Mouse (Mus musculus): Measurements from ENCODE around the gene Tgm7.
"Not testable (repeated sequence)": the region's sequence is repeated elsewhere in the genome, so short reads cannot be mapped to it uniquely, and the experiment has no call there.

The Tgm7 gene

DNA sequence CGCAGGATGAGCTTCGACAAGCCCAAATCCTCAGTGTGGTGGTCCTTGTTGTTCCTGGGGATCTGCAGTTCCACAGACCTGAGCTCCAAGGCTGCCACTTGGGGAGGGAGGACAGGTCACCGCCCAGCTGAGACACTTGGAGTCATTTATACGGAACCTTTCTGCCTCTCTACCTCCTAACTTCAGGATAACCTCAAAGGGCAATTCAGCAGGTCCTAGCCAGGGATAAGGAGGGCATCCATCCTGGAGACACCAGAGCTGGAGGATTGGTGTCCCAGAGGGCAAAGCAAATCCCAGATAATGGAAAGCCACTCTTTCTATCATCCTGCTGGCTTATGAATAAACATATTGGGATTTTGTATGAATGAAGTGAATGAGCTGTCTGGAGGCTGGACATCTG is at the start of gene Tgm7:
Tgm7 (minus strand) TSS at position 101 of the 400 bp plus-strand sequence.
- no peak for DNase-seq

DNA sequence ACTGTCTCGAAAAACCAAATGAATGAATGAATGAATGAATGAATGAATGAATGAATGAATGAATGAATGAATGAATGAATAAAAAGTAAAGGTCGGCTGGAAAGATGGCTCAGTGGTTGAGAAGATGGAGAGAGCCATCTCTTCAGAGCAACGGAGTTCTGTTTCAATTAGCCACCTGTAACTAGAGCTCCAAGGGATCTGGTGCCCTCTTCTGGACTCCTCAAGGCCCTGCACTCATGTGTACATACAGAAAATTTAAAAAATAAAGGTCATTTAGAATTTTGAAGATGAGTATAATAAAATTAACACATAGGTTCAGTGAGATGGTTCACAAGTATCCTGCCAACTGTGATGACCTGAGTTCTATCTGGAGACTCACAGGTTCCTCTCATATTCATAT is 43.5 kb upstream of the Tgm7 start:
- no peak for DNase-seq

DNA sequence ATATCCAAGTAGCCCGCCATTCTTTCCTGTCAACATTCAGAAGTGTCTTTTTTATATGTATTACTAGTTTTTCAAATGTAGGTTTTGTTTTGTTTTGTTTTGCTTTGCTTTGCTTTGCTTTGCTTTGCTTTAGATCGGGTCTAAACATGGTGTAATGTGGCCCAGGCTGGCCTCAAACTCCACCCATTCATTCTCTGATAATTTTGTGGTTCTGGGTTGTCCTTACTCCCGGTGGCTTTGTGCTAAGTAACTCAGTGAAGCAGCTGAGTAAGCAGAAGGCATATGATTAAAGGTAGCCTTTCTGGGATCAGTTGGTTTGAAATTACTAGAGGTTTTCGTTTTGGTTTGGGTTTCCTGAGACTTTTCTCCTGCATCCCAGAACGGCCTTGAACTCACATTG is 40.1 kb upstream of the Tgm7 start:
- no peak for DNase-seq

DNA sequence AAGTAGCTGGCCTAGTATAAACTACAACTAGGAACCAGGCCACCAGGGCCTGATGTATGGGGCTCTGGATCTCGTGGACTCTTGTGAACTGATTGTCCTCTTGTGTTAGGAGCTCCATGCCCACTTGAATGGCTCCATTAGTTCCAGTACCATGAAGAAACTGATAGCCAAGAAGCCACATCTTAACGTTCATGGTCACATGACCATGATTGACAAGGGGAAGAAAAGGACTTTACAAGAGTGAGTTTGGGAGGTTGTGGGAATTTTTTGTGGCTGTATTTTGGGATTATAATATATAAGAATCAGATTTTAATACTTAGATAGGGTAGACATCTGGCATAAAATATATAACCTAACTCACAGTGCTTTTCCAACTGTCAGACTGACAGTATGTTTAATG is 32.8 kb upstream of the Tgm7 start:
- DNase-seq = no peak

DNA sequence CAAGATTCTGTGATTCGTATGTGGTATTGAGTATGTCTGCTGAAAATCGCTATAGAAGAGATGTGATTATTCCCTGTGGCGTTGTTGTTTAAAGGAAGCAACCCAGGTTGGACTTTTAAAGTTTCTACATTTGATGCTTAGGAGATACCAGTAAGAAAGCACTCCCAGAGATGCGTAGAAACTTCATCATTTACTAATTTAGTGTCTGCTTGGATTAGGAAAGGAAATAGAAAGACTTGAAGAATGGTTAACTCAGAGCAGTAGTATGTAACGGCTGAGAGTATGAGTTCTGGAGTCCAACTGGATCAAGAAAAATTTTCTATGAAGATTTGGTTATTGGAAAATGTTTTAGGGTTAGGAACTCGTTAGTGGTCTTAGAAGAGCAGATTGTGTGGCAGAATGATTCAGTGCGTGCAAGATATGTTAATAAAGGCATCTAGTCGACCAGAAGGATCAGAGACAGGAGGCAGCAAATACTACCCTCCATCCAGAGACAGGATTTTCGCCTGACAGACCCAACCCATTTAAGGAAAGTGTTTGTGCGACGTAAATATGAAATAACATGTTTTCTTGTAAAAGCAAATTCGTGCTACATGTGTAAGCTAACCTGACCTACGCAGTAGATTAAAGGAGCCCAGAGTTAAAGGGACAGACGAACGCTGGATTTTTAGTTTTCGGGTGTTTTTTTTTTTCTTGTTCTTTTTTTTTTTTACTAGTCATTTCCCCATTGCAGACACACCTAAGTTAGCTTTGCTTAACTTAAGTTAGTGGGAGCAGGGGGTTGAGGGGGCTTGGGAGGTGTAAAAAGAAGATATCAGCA is 31.8 kb upstream of the Tgm7 start:
- DNase-seq = no peak

DNA sequence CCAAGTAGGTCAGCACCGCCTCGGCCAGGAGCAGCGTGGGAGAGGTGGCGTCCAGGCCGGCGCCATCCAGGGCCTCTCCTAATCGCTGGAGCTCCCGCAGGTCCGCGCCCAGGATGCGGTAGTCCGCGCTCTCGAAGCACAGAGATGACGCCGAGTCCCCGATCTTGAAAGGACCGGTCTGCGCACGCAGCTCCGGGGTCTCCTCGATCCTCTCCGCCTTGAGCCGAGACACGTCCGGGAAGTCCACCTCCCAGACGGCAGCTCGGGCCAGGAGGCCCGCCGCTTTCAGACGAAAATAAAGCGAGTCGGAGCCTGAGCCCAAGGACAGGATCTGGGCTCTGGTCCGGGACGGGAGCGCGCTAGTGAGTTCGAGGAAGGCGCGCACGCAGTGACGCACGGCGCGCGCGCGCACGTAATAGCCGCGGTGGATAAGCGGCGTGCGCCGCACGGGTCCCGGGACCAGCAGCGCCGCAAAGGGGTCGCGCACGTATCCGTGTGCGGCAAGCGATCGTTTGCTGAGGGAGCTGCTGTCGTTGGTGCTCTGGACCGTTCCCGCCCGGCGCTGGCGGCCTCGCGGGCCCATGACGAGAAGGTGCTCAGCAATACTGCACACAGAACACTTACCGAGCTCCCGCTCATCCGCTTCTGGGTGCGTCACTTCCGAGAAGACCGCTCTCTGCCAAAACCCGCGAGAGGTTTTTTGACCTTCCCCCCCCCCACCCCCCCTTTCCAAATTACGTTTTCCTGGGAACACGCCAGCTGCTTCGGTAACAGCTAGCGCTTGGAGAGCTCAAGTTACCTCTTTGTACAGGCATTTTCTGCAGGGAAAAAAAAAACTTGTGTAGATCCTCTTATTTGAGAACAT is 30.7 kb upstream of the Tgm7 start, which contains the start of the genes Adal and Lcmt2:
Adal (plus strand) TSS at position 411 of the 865 bp plus-strand sequence.
Lcmt2 (minus strand) TSS at position 636 of the 865 bp plus-strand sequence.
- DNase-seq = peak; percentile 90 to 95

DNA sequence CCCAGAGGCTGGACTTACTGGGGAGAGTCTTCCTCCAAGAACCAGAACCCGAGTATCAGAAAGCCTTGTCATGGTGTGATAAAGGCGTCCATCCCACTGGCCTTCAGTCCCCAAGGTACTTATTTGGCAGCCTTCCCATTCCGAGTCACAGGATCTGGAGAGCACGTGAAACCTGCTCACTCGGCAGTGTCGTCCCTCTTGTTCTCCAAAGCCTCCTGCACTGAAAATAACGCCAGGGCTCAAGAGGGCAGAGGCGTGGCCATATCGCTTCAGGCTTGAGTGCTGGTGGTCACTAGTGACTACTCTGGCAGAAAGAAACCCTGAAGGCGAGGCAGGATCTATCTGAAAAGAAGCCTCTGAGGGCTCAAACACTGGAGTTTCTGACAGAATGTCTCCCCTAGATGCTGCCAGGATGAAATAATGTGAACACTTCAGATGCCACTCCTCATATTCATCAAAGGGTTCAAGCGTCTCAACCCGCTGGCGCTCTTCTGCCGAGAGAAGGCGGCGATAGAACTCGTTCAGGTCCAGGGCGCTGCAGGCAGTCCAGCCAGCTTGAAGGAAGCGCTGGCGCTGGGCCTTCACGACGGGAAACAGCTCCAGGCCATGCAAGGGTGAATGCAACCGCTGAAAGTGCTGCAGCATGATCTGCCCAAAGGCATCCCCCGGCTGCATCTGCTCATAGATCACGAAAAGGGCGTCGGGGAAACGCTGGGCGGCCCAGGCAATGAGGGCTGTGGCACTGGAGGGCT is 29.8 kb upstream of the Tgm7 start:
- peak; percentile 50 to 75 for DNase-seq

DNA sequence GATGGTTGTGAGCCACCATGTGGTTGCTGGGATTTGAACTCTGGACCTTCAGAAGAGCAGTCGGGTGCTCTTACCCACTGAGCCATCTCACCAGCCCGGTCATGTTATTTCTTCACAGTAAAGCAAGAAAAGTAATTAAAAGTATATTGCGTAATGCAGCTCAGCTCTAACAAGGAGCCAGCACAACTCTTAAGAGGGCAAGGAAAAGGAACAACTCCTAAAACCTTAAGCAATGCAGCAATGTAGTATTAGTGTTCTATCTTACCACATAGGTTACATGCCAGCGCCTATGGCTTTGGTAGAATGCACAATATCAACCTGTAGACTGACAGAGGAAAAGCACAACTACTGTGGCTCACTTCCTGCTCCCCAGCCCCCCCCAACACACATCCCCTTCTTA is 27.8 kb upstream of the Tgm7 start:
- no peak for DNase-seq

DNA sequence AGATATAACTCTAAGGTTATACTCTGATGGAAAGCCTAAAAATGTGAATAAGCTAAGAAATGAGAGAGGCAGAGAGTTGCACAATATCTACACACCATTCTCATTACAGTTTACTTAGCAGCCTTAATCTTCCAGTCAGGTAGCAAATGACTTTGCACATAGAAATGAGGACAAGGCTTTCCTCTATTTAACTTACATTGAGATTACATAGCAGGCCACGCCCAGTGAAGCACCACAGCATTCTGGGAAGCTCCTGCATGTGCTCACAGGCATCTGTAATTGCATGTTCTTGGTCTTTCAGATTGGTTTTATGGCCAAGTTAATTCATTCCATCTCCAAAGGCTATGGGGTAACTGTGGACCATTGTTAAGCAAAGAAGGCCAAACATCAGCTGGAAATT is 23.2 kb upstream of the Tgm7 start:
- no peak for DNase-seq

DNA sequence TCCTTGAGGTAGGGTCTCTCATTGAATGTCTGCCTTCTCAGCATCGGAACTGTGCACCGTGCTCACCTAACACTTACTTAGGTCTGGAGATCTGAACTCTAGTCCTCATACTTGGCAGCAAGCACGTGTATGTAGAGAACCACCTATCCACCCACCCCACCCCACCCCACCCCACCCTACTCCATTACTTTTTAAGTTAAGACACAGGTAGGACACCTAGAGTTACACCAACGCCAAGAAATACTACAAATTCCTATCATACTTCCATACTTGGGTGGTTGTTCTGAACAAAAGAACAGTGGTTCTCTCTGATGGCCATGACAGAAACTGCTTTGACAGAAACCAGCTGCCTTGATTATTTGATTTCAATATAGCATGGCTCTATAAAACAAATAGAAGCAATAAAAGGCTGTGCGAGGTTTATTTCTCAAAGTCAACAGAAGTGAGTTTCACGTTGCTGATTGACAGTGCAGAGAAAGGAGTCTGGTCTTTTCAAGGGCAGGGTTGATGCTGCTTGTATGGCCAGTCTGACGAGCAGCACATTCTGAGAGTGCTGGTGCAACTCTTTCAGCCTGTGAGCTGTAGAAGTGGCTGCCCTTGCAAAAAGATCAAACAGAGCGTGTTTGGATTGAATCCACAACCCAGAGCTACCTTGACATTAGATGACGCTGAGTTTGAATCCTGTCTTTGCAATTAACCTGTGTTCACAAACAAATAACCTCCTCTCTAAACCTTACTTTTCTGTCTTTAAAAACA is 19.4 kb upstream of the Tgm7 start:
- no peak for DNase-seq

DNA sequence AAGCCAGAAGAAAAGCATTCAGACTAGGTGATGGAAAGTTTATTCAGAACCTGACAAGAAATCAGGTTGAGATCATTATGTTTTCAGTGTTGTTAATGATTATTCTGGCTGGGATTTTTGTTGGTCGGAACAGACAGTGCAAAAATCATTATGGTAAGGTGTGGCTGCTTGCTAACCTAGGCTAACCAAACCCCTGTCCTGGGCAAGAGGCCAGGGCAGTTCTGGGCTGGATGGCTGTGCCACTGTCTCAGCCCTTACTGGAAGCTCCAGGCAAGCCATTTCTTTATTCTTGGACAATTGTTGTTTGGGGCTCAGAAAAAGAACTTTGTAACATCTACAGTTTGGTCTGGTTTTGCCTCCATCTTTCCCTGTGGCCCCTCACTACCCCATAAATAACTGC is 17.9 kb upstream of the Tgm7 start:
- DNase-seq = no peak

DNA sequence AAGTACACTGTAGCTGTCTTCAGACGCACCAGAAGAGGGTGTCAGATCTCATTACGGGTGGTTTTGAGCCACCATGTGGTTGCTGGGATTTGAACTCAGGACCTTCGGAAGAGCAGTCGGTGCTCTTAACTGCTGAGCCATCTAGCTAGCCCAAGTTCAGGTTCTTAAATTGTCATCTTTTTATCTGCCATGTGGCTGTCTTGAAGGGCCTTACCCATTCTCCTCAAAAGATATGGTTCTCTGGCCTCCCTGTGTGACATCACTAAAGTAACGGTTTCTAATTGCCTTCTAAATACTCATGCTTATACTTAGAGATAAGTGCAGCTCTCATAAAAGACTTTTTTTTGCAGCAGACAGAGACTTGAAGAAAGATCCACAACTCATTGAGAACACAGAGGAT is 16.7 kb upstream of the Tgm7 start:
- not testable (repeated sequence) for DNase-seq

DNA sequence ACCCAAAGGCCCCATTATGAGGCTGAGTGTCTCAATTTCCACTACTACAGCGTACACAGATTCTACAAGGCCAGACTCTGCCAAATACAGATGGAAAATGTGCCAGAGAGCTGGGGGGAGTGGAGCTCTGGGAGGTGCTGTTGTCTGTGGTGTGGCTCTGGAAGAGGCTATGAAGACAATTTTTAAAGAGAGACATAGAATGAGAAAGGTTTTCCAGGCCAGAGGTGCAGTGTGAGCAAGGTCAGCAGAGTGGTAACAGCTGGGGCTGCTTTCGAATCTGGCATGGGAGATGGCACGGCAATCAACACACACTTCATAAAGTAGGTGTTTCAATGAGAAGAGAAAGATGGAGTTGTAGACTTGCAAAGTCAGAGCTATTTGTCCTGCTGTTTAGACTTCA is 9.7 kb upstream of the Tgm7 start:
- no peak for DNase-seq

DNA sequence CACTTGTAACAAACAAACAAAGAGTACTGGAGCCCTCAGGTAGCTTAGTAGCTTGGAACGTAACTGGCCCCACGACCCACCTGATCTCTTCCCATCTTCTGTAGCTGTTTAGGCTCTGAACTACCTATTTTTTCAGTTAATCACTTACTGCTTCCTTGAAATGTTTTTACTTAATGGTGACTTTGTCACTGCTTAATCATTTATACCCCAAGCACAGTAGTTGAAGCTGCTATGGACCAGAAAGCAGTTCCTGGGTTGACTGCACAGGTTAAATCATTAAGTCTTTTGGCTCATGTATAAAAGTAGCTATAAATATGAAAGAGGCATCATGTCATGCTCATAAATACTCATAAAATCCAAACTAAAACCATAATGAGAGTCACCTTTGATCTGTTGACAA is 5.8 kb upstream of the Tgm7 start:
- no peak for DNase-seq

DNA sequence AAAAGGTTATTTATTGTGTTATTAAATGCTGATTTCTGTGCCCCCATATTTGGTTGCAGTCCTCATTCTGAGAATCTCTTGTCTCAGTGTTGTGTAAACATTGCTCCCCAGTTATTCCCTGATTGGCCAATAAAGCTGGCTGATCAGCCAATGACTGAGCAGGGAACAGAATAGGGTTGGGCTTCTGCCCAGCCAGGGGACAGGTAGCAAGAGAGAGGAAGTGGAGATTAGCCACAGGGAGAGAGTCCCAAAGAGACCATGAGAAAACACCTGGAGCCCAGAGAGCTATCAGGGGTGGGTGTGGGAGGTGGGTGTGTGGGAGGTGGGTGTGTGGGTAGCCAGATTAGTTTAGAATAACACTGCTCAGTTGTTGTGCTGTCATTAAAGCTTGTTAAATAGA is 3.7 kb downstream of the Tgm7 start:
- DNase-seq = no peak

DNA sequence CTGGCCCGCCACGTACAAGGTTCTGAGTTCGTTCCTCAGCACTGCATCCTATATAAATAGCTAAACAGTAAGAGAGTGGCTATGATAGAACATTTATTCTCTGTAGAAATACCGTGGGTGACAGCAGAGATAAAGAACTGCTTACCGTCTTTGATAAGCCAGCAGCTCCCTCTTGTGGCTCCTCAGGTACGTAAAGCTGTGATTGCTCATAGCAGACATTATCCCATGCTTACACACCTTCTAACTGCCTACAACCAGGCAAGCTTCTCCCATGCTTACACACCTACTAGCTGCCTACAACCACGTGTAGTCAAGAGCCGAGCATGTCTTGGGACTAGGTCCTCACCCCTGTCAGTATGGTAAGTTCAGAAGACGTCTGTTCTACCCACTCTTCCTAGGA is 7.5 kb downstream of the Tgm7 start:
- peak; percentile 83 to 86 for DNase-seq

DNA sequence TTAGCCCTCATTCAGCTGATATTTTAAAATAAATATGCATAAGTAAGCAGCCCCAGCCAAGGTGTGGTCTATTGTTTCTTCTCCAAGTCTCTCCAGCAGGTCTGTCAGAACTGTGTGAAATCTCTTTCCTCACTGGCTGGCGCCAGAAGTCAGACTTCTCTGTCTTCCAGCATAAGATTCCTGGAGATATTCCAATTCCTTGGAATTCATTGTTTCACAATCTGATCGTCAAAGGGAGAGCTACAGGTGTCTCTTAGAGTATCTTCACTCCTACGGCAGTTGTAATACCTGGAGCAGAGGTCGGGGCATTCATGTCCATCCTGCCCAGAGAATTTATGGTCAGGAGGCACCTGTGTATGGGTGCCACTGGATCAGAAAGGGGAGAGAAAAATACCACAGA is 19.8 kb downstream of the Tgm7 start:
- DNase-seq = no peak

DNA sequence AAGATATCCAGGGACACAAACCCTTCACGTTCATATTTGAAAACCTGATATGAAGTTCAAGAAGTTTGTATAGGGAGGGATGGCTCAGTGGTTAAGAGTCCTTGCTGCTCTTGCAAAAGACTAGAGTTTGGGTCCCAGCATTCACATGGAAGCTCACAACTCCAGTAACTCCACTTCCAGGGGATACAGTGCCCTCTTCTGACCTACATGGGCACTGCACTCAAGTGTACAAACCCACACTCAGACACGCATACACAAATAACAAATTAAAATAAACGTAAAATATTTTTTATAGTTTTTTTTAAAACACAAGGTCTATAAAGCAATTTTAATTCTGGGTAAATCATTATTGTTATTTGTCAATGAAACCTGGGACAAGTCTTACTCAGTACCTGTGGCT is 21.1 kb downstream of the Tgm7 start:
- DNase-seq = no peak

DNA sequence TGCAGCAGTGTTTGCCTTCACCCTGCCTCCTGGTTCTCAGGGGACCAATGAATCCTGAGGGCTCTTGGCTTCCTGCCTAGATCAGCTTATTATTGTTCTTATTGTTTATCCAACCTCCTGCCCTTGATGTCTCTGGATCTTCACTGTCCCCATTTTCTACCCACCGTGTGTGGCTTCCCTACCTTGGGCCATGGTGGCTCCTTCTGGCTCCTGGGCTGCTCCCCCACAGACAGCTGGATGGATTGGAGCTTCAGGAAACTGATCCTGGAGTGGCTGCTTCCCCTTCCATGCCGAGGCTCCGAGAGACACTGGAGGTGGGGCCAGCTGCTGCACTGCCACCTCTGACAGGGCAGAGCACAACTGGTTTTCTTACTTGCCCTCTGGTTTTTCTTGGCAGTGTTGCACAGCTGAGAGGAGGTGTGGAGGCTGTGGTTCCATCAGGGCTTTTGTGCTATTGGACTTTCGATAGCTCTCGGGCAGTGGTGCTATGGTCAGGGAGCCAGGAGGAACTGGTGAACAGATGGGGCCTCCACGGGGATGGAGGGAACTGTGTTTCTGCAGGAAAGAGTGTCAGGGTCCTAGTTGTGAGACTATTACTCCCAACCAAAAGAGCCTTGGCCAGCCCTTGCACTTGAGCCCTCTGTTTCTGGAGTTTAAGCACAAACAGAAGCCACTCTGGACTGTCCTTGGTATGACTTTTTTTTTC is 24.0 kb downstream of the Tgm7 start, which contains the start of gene Tgm5:
Tgm5 (minus strand) TSS at position 362 of the 706 bp plus-strand sequence.
- peak; percentile 22 to 38 for DNase-seq

DNA sequence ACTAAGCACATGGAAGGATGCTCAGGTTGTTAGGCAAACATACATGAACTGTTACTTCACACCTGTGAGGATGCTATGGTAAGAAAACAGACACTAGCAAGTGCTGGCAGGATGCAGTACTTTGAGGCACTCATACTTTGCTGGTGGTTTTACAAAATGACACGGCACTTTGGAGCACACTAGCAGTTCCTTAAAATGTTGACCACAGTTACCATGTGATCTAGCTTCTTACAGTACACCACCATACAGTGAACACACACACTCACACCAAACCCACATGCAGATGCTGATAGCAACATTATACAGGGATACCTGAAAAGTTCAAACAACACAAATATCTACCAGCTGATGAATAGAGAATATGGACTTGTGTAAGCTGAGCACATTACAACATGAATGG is 27.0 kb downstream of the Tgm7 start:
- no peak for DNase-seq

DNA sequence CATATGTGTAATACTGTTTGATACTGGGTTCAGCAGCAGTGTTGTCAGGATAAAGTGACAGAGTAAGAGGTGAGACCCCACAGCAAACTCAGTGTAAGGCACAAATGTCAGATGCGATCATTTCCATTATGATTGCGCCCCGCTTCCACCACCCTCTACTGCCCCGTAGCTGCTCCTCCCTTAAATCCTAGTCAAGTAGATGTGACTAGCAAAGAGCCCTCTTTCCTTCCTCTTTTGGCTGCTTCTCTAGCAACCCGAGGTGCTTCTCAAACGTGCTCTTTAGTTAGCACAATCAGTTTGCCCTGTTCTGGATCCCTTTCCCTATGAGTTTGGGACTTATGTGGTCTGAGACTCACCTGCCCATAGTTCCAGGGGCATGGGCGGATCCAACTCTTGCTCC is 34.8 kb downstream of the Tgm7 start:
- DNase-seq = no peak

DNA sequence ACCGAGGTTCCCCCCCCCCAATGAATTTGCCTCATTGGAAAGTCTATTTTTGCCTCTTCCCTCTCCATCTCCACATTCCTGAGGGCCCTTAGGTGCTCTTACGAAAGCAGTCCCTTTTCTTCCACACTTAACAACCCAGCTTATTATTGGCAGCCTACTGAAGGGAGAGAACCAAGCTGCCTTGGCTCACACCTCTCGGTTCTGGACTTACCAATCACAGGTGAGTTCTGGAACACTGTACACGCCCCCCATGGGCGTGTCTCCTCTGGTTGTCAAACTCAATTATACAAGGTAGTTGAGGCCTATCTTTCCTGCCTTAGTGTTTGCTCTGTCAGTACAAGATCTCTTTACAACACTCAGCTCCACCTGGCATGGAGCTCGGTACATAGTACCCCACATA is 37.7 kb downstream of the Tgm7 start:
- DNase-seq = no peak

All from kidney, postnatal 4 days (tissue).